Mouse (Mus musculus): ENCODE results near the gene Cacng3. TPM values are rescaled to one million over a fixed set of nuclear protein-coding genes. Genes with fewer than 3 reads are reported as not detected.
A peak's percentile ranks its signal among the peaks of the same experiment; 100 is the strongest.

Cacng3 gene
- polyA plus RNA-seq, 1 experiment from 2014 or later, result 34.6 TPM

DNA sequence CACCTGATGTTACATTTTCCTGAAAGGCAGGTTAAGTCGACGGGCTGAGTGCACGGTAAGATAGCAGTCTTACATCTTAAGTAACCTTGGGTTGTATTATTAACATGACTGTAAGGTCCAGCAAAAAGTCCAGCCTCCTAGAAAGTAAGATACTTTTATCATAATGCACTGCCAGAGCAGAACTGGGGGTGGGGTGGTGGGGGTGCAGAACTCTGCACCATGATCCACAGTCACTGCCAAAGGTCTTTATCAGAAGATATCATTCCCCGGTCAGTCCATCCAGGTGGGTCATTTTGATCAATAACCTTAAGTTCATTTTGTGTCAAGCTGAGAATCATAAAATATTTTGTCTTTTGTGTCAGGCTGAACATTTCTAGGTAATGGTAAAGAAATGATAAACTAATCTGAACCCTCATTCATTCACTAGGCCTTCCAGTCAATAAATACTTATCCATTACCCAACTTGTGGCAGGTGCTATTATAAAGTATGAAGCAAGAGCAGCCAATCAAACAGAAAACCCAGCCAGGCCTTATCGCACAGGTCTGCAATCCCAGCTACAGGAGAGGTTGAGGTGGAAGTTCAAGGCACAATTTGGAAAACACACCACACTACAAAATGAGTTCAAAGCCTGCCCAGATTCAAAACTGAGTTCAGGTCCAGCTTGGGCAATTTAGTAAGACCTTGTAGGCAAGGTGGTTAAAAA lies 12.7 kb upstream of the Cacng3 start:
- H3K4me3 ChIP-seq (replicated peaks), result no peak overlapping the region
- 92% methylated on average over 5 of the region's 5 CpGs for WGBS
- ATAC-seq (ENCODE audit: low FRiP score), result no peak
- no peak overlapping the region for H3K27ac ChIP-seq (replicated peaks)
- H3K36me3 ChIP-seq, result no peaks in the 10 kb centered on the region
- H3K9me3 ChIP-seq (replicated peaks), result no peaks in the 10 kb centered on the region
- H3K9ac ChIP-seq (replicated peaks), result no peak overlapping the region
- no peak overlapping the region for H3K4me2 ChIP-seq
- no peaks in the 10 kb centered on the region for H3K27me3 ChIP-seq (replicated peaks)
- no peaks in the 10 kb centered on the region for H3K4me1 ChIP-seq

DNA sequence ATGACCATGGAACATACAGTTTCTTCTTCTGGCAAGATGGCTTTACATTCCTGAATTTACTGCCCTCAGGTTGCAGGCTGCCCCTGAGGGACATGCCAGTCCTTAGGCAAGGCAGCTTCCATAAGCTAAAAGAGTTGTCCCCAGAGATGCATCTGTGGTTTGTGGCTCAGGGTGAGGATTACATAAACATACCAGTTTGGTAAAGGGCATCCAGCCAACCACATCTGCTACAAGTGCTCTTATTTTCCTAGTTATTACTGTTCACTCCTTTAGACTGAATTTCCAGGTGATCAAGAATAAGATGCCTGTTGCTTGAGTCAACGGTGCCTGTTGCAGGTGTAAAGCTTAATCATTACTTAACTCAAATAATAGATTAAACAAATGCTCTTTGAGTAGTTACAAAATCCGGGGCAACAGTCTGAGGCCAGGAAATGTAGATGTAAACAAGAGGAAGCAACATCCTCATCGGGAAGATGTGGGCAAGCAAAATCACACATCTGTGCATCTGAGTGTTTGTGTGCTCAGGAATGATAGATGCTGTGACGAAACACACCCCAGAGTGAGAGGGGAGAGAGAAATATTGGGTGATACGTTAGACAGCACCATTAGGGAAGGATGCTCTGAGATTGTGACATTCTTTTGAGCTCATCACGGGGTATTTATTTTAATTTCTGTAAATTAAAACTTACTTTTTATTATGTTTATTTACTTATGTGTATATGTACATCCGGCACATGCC lies 4.8 kb upstream of the Cacng3 start:
- no peaks in the 10 kb centered on the region for H3K9me3 ChIP-seq (replicated peaks)
- no peak for ATAC-seq (ENCODE audit: low FRiP score)
- WGBS, result 78% methylated on average over 7 of the region's 7 CpGs
- H3K27me3 ChIP-seq (replicated peaks), result no peaks in the 10 kb centered on the region
- H3K36me3 ChIP-seq, result no peaks in the 10 kb centered on the region
- H3K4me1 ChIP-seq, result peaks cover 2% of the 10 kb centered on the region
- H3K4me3 ChIP-seq (replicated peaks), result no peak overlapping the region
- H3K4me2 ChIP-seq, result no peak overlapping the region
- H3K9ac ChIP-seq (replicated peaks), result no peak overlapping the region
- H3K27ac ChIP-seq (replicated peaks), result no peak overlapping the region

DNA sequence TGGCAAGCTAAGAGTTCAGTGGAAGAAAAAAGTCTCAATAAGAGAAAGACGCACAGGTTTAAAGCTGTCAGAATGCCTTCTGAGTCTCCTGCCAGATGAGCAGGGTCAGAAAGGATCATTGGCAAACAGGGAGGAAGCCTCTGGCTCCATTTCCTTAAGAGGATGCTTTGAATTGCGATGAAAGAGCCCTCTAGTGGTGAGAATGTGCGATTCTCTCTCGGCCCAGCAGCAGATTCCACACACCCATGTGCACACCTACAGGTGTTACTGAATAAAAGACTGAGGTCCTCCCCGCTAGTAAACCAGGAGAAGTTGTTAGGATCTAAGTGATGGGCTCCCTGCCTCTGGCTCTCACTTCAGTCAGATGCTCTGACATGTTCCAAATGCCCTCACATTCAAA lies 2.4 kb upstream of the Cacng3 start:
- no peak for ATAC-seq (ENCODE audit: low FRiP score)
- WGBS, result 27% methylated on average over 5 of the region's 5 CpGs
- Histone ChIP-seq H3K9me3 (replicated peaks) (no peaks in the 10 kb centered on the region), H3K4me1 (peaks cover 10% of the 10 kb centered on the region), H3K36me3 (no peaks in the 10 kb centered on the region), H3K27ac (replicated peaks) (no peak overlapping the region), H3K4me2 (no peak overlapping the region), H3K9ac (replicated peaks) (no peak overlapping the region), H3K27me3 (replicated peaks) (no peaks in the 10 kb centered on the region), H3K4me3 (replicated peaks) (no peak overlapping the region)

DNA sequence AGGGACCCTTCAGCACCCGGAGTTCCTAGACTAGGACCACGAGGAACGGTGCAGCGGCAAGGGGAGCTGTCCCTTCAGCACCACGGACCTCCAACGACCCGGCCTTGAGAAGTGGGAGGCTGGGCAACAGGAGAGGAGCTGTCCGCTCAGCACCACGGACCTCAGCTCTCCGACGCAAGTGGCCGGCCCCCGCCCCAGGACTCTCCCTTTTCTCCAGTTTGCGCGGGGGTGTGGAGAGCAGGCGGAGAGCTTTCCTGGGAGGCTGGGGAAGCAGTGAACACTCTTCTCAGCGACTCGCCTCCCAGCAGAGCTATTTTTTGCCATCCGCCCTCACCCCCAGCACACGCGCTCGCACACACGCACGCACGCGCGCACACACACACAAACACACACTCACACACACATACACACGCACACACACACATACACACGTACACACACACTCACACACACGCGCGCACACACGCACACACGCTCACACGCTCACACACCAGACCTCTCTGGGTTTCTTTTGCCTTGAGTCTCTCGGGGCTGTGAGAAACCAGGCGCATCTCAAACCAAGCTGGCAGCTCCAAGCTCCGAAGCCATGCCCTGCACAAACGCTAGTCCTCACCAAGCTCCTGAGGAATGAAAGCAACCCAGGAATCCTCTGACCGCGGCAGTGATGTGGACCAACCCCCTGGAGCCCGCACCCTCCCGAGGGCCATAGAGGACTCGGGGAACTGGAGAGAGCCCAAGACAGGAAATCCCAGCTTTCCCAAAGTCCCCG lies 765 bp downstream of the Cacng3 start:
- Histone ChIP-seq H3K4me2 (peak overlapping the region; percentile 81), H3K9ac (replicated peaks) (peak overlapping the region; percentile 55), H3K4me3 (replicated peaks) (peak overlapping the region; percentile 49), H3K9me3 (replicated peaks) (no peaks in the 10 kb centered on the region), H3K27ac (replicated peaks) (peak overlapping the region; percentile 79), H3K27me3 (replicated peaks) (no peaks in the 10 kb centered on the region), H3K36me3 (no peaks in the 10 kb centered on the region), H3K4me1 (peaks cover 15% of the 10 kb centered on the region)
- 9% methylated on average over 44 of the region's 45 CpGs for WGBS
- ATAC-seq (ENCODE audit: low FRiP score), result peak; percentile 85

DNA sequence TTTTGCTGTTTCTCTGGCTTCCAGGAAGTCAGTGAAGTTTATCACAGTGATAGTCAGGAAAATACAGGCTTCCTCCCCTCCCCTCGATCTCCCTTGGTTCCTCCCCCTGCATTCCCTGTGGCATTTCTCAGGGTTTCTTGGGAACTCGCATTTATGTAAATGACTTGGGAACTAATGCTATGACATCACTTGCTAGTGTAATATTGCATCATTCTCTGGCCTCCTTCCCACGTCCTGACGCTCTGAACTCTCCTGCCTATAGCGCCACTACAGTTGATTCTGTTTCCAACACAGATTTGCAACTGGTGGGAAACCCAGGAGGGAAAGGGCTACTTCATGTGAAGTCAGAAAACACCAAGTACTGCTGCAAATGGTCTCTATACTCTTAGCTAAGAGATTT lies 2.7 kb downstream of the Cacng3 start:
- peak overlapping the region; percentile 49 for H3K4me3 ChIP-seq (replicated peaks)
- peaks cover 15% of the 10 kb centered on the region for H3K4me1 ChIP-seq
- no peak overlapping the region for H3K27ac ChIP-seq (replicated peaks)
- no peaks in the 10 kb centered on the region for H3K36me3 ChIP-seq
- 53% methylated on average over 5 of the region's 5 CpGs for WGBS
- no peak for ATAC-seq (ENCODE audit: low FRiP score)
- no peak overlapping the region for H3K9ac ChIP-seq (replicated peaks)
- H3K27me3 ChIP-seq (replicated peaks), result no peaks in the 10 kb centered on the region
- no peaks in the 10 kb centered on the region for H3K9me3 ChIP-seq (replicated peaks)
- H3K4me2 ChIP-seq, result peak overlapping the region; percentile 81

DNA sequence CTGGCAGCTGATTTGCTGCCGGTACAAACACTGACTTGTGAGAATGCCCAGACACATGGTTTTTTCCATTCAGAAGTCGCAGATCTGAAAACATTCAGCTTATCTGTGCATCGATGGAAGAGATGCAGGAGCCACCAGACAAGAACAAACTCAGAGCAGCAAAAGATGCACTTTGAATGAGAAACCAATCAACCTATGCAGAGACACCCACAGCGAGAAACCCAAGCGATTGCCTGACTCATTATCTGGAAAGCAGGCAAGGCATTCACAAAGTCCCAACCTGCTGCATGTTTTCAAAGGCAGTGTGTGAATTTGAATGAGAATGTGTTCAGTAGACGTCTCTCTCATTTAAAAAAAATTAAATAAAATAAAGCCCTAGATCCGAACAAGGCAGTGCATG lies 4.9 kb downstream of the Cacng3 start:
- Histone ChIP-seq H3K4me3 (replicated peaks) (no peak overlapping the region), H3K4me1 (peaks cover 15% of the 10 kb centered on the region), H3K4me2 (peak overlapping the region; percentile 81; the same call in 1 of the 2 replicates), H3K27ac (replicated peaks) (no peak overlapping the region), H3K36me3 (no peaks in the 10 kb centered on the region), H3K9me3 (replicated peaks) (no peaks in the 10 kb centered on the region), H3K27me3 (replicated peaks) (no peaks in the 10 kb centered on the region), H3K9ac (replicated peaks) (no peak overlapping the region)
- 77% methylated on average over 7 of the region's 7 CpGs for WGBS
- ATAC-seq (ENCODE audit: low FRiP score), result no peak

DNA sequence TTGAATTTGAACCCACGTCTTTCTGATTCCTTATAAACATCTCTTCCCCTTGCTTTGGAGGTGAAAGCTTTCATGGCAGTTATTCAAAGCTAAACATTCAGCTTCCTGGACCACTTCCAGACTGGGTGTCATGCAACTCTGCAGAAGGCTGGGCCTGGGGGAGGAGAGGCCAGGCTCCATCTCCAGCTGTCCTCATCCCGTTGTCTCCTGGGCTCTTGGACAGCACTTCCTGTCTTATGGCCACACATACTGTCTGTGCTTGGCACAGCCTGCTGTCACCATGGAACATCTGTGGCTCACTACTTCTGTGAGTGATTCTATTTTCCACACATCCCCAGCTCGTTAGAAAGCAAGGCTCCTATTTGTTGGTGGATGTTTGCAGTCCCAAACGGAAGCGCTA lies 31.5 kb downstream of the Cacng3 start:
- WGBS, result 75% methylated on average over 5 of the region's 5 CpGs
- ATAC-seq (ENCODE audit: low FRiP score), result no peak

DNA sequence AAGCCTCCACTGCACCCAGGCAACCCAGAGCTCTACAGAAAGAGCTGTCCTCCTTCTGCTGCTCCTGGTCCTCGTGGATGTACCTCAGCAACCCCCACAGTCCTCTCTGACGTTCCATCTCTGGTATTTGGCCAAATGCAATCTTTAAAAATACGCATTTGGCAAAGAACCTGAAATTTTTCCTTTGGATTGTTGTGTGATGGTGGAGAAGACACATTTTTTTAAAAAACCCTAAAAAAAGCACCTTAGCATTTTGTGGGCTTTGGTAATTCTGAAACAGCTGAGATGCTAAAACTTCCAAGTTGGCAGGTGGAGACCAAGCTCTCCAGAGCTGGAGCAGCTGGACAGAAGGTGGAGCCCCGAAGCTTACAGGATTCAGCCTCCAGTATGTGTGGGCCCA lies 32.2 kb downstream of the Cacng3 start:
- no peaks in the 10 kb centered on the region for H3K36me3 ChIP-seq
- no peak overlapping the region for H3K4me2 ChIP-seq
- no peak overlapping the region for H3K9ac ChIP-seq (replicated peaks)
- ATAC-seq (ENCODE audit: low FRiP score), result no peak
- H3K4me1 ChIP-seq, result no peaks in the 10 kb centered on the region
- H3K9me3 ChIP-seq (replicated peaks), result no peaks in the 10 kb centered on the region
- no peaks in the 10 kb centered on the region for H3K27me3 ChIP-seq (replicated peaks)
- H3K27ac ChIP-seq (replicated peaks), result no peak overlapping the region
- no peak overlapping the region for H3K4me3 ChIP-seq (replicated peaks)
- 85% methylated on average over 4 of the region's 4 CpGs for WGBS

More for the DNA sequence above, 31.5 kb downstream of the Cacng3 start:
- Histone ChIP-seq H3K27ac (replicated peaks) (no peak overlapping the region), H3K4me3 (replicated peaks) (no peak overlapping the region), H3K4me1 (no peaks in the 10 kb centered on the region), H3K27me3 (replicated peaks) (no peaks in the 10 kb centered on the region), H3K4me2 (no peak overlapping the region), H3K9me3 (replicated peaks) (no peaks in the 10 kb centered on the region), H3K36me3 (no peaks in the 10 kb centered on the region), H3K9ac (replicated peaks) (no peak overlapping the region)

DNA sequence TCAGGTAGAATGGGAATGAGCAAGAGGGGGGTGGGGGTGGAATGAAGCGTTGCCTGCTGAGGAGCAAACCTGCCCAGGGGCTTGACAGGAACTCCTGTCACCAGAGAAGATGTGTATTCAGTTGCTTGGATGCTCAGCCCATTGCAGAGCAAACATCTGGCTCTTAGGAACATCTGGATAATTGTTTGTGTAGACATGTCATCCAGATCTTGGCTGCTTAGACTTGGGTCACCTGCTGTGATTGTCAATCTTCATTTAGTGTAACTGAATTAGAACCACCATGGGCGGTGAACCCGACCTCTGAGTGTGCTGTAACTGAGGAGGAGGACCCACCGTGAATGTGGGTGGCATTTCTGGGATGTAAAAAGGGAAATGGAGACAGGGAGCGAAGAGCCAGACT lies 36.4 kb downstream of the Cacng3 start:
- Histone ChIP-seq H3K27ac (replicated peaks) (no peak overlapping the region), H3K9me3 (replicated peaks) (no peaks in the 10 kb centered on the region), H3K27me3 (replicated peaks) (no peaks in the 10 kb centered on the region), H3K4me1 (no peaks in the 10 kb centered on the region), H3K36me3 (no peaks in the 10 kb centered on the region), H3K4me3 (replicated peaks) (no peak overlapping the region), H3K4me2 (no peak overlapping the region), H3K9ac (replicated peaks) (no peak overlapping the region)
- ATAC-seq (ENCODE audit: low FRiP score), result no peak
- WGBS, result 62% methylated on average over 5 of the region's 5 CpGs

DNA sequence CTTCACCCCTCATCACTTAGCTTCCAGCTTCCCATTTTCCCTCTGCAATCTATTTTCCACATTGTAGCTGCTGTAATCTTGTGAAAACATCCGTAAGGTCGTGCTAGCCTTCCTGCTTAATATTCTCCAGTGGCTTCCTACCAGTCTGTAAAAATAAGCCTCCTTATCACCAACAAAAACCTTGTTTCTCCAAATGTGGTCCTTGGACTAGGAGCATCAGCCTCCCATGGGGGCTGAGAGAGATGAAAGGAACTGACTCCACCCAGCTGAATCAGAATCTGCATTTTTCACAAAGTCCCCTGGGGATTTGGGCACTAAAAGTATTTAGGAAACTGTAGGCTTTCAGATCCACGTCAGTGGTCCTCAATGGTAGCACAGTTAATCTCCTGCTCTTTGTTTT lies 46.0 kb downstream of the Cacng3 start:
- no peak for ATAC-seq (ENCODE audit: low FRiP score)
- WGBS, result 35% methylated on average over 3 of the region's 3 CpGs
- no peak overlapping the region for H3K9ac ChIP-seq (replicated peaks)
- H3K4me1 ChIP-seq, result no peaks in the 10 kb centered on the region
- H3K36me3 ChIP-seq, result no peaks in the 10 kb centered on the region
- no peak overlapping the region for H3K4me2 ChIP-seq
- H3K27ac ChIP-seq (replicated peaks), result peak overlapping the region; percentile 34; the same call in 1 of the 2 replicates
- H3K9me3 ChIP-seq (replicated peaks), result no peaks in the 10 kb centered on the region
- no peak overlapping the region for H3K4me3 ChIP-seq (replicated peaks)
- H3K27me3 ChIP-seq (replicated peaks), result no peaks in the 10 kb centered on the region

DNA sequence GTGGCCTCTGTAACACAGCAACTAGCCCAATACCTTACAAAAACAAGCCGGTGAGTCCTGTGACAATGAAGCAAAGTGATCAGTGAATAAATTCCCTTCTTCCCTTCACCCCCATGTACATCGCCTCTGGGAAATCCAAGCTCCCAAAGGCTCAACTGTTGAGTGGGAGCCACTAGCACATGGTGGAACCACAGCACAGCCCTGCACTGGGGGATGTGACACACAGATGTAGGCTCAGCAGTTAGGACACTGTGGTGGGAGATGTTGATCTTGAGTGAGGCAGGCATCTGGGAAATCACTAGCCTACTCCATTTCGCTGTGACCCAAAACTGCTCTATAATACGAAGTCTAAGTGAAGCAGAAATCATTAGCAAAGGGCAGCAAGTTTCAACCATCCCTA lies 48.2 kb downstream of the Cacng3 start:
- no peak for ATAC-seq (ENCODE audit: low FRiP score)
- Histone ChIP-seq H3K9me3 (replicated peaks) (no peaks in the 10 kb centered on the region), H3K36me3 (no peaks in the 10 kb centered on the region), H3K9ac (replicated peaks) (no peak overlapping the region), H3K4me2 (no peak overlapping the region), H3K27me3 (replicated peaks) (no peaks in the 10 kb centered on the region), H3K4me1 (no peaks in the 10 kb centered on the region), H3K4me3 (replicated peaks) (no peak overlapping the region), H3K27ac (replicated peaks) (no peak overlapping the region)
- 90% methylated on average over 4 of the region's 4 CpGs for WGBS
